Mouse (Mus musculus): ENCODE results near the gene Otop3. TPM values are rescaled to one million over a fixed set of nuclear protein-coding genes. Genes with fewer than 3 reads are reported as not detected.

Otop3 gene
- polyA plus RNA-seq, 1 experiment = not detected

DNA sequence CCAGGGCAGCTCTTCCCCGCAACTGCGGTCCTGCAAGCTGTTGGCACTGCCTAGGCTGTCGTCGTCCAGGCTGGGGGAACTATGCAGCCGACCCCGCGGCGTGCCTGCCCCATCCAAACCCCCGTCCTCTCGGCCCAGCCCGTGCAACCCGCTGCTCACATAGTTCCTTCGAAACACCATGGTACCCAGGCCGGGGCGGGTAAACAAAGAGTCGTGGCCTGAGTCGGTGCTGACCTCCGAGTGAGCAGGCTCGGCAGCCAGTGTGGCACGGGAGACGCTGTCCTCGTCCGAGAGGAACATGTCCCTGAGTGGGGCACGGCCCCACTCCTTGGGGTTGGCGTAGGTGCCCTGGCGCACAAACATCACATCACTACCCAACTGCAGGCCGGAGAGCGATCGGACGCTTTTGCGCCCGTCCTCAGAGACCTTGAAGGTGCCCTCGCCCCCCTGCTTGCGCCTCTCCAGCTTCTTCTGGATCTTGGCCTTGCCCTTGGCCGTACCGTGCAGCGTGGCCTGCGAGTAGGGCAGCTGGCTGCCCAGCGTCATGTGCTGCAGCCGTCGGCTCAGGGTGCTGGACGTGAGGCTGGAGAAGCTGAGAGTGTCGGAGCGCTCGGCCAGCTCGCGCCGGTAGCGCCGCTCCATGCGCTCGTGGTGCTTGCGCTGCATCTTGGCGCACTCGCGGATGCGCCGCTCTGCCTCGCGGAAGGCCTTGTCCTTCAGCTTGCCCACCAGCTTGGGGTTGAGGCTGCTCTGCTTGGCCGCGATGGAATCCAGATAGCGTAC lies 16.1 kb upstream of the Otop3 start:
- DNase-seq (ENCODE audit: low spot score) = no peak

DNA sequence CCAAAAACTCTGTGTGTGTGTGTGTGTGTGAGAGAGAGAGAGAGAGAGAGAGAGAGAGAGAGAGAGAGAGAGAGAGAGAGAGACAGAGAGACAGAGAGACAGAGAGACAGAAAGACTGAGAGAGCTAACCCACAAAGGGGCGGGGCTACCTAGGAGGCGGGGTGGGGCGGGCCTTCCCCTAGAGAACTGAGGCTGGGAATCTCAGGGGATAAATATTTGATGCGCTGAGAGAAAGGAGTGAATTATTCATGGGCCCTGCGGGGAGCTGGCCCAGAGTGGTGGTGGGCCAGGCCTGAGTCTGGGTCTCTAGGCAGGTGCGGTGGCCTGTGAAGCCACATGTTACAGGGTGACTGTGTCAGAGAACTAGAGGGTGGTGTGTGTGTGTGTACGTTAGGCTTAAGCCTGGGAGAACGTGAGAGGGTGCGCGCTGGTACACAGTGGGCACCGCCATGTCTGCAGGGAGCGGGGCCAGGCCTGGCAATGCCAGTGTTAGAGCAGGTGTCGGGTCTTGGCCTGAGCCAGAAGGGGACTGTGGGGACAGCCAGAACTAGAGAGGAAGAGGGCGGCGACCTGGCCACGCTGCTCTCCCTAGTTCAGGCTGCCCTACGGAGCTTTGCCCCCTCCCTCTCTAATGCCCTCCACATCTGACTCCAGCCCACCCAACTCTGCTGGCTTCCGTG lies 14.7 kb upstream of the Otop3 start:
- no peak for DNase-seq (ENCODE audit: low spot score)

DNA sequence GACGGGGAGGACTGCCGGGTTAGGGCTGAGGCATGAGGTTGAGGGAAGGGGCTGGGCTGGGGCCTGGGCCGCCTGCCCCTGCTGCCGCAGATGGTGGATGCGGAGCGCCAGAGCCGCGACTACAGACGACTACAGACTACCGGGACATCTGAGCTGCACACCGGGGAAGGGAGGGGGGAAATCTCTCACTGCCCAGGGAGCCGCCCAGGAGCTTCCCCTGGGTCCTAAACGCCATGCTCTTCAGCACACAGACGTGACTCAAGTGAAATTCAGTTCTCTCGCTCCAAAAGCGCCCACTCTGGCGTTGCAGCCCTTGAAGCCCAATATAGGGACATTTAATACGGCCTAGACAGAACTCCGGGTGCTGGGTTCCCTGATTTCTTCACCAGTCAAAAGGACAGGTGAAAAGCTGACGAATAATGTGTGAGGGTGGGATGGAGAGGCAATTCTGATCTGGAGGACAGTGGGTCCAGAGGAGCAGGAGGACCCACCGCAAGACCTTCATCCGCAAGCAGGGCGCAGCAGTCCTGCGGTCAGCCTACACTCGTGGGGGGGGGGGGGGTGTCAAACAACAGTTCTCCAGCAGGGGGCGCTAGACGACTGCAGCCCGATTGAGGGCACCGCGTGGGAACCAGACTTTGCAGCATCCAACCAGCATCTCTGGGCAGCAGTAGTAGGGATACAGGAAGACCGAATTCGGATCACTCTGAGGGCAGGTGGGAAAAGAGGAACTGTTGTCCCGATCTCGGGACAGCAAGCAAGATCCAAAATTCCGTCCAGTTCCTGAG lies 12.4 kb upstream of the Otop3 start, which contains the start of gene Ush1g:
Gene Ush1g, minus strand, starts transcription at position 136 of the 788 bp plus-strand sequence.
- DNase-seq (ENCODE audit: low spot score) = peak; percentile 45

DNA sequence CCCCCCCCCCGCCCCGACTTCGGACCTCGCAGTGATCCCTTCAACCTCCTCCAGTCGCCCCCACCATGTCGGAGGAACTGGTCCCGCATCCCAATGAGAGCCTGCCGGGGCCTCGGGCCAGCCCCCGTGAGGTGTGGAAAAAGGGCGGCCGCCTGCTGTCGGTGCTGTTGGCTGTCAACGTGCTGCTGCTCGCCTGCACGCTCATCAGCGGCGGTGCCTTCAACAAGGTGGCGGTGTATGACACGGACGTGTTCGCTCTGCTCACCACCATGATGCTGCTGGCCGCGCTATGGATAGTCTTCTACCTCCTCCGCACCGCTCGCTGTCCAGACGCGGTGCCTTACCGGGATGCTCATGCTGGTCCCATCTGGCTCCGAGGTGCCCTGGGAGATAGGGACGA lies 11.2 kb upstream of the Otop3 start:
- no peak for DNase-seq (ENCODE audit: low spot score)

DNA sequence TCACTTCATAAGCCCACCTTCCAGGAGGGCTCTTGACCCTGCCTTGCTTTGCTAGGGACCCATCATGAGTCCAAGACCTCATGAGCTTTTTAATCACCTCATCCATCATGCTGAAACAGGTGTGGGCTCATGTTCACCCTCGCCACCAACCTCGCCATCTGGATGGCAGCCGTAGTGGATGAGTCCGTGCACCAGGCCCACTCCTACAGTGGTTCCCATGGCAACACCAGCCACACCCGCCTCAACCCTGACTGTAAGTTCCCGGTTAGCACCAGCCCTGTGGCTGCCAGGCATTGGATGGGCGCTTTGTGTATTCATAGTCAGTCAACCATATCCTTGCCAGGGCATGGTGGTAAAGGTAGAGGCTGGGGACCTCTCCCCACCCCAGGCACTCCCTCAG lies 7.8 kb upstream of the Otop3 start:
- DNase-seq (ENCODE audit: low spot score) = no peak

DNA sequence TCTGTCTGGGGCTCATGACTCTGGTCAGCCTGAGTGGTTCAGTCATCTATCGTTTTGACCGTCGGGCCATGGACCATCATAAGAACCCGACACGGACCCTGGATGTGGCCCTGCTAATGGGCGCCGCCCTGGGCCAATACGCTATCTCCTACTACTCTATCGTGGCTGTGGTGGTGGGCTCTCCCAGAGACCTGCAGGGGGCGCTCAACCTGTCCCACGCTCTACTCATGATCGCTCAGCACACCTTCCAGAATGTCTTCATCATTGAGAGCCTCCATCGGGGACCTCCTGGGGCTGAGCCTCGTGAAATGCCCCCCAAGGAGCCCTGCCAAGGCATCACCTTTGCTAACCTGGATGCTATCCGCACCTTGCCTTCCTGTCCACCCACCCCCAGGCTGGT lies 5.2 kb upstream of the Otop3 start:
- DNase-seq (ENCODE audit: low spot score) = no peak

DNA sequence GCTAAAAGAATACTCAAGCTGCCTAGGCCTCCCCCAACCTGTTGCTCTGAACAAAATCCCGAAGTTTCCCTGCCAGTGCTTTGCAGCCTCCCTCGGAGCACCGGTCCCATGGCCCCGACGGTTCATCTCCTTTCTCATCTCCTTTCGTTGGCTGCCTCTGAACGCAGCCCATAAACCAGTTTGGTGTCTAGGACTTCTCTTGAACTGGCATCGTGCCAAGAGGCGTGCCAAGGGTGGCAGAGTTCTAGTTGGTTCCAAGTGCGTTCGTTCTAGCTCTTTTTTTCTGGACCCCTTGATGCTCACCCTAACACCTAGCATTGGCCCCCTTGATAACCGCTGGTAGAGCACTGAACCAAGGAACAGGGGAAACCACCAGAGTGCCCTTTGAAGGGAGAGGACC lies 692 bp downstream of the Otop3 start:
- no peak for DNase-seq (ENCODE audit: low spot score)

DNA sequence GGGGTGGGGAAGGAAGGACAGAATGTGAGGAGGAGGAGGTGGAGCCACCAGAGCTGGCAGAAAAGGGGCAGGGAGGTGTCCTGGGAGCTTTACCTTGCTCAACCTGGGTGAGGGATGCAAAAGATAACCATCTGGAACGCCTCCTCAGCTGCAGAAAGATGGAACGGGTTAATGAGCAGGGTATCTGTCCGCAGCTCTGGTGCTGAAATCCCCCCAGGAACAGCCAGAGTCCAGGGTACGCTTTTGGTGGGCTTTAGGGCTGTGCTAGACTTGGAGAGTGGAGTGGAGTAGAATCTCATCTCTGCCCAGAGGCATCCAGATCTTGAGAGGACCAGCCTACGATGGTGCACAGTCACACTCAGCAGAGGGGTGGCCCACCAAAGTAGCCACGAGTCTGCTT lies 1.6 kb downstream of the Otop3 start:
- DNase-seq (ENCODE audit: low spot score) = no peak

DNA sequence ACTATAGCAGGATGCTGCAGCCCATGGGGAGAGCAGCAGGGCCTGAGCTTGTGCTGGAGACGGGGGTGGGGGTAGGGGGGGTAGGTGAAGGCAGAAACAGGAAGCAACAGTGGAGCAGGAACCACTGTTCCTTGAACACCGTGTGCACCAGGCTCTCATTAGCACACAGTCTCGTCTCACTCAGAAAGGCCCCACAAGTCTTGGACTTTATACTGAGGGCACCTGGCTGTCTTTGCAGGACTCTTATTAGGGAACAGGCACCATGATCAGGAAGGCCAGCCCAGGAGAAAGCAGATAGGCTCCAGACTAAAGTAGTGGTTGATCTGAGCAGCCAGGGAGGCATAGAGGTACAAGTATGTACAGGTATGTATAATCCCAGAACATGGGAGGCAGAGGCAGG lies 2.8 kb downstream of the Otop3 start:
- no peak for DNase-seq (ENCODE audit: low spot score)

DNA sequence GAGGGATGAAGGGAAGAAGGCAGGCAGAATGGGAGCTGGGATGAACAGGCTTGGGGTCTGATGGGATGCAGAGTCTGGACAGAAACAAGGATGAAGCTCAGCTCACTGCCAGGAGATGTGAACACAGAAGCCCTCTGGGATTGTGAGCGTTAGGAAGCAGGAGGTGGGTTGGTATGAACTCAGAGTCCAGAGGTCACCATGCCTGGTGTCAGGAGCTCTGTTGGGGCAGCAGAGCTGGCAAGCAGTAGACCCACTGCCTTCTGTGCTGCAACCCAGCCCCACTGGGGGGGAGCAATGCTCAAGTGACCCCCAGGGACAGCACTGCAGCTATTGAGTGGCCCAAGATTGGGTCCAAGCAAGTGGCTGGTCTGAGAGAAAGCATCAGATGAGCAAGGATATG lies 3.3 kb downstream of the Otop3 start:
- DNase-seq (ENCODE audit: low spot score) = no peak

DNA sequence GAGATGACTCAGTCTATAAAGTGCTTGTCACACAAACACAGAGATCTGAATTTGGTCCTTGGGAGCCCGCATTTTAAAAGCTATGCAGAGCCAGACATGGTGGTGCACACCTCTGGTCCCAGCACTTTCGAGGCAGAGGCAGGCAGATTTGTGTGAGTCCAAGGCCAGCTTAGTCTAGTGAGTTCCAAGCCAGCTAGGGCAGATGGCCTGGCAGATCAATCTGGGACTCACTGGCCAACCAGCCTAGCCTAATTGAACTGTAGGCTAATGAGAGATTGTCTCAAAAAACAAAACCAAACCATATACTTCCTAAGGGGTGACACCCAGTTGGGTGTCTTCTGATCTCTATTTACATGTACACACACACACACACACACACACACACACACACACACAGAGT lies 6.7 kb downstream of the Otop3 start:
- no peak for DNase-seq (ENCODE audit: low spot score)

DNA sequence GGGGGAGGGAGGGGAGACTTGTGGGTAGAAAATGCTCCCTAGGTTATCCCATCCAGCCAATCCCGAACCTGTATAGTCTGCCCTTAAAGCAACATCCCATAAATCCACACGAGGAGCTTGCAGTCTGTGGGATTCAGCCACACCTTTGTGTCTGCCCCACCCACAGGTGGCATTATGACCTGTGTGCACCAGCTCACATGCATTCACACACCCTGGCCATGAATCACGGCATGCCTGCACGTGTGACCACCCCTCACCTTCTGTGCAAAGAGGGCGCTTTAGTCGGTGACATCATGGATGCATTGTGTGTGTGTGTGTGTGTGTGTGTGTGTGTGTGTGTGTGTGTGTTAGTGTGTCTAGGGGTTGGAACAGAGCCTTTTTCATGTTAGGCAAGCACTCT lies 7.3 kb downstream of the Otop3 start:
- no peak for DNase-seq (ENCODE audit: low spot score)

DNA sequence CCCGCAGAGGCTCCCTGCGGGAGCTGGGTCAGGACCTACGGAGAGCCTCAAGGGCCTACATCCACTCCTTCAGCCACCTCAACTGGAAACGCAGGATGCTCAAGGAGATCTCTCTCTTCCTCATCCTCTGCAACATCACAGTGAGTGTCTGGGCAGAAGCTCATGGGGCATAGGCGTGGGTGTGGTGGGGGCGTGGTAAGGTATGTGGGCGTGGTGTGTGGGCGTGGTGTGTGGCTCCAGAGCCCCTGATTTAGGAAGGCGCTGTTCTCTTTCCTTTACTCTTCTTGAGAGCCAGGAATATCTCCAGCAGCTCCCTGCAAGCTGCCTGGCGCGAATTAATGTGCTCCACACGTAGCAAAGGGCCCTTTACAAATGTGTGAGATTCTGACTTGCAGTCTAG lies 10.4 kb downstream of the Otop3 start:
- no peak for DNase-seq (ENCODE audit: low spot score)

DNA sequence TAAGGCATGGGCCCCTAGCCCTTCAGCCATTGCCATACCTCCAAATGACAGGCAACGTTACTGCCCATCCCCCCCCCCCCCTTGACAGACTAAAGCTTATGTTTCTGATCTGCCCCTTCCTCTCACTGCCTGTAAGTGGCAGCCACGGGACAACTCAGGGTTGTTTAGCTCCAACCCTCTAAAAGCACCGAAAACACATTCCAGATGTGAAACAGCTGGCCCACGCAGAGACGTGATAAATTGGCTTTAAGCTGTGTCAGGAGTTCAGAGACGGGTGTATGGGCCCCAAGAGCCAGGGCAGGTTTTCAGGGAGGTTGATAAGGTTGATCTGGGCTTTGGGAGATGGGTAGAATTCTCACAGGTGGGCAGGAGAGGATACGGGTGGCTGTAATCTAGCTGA lies 11.0 kb downstream of the Otop3 start:
- DNase-seq (ENCODE audit: low spot score) = no peak

DNA sequence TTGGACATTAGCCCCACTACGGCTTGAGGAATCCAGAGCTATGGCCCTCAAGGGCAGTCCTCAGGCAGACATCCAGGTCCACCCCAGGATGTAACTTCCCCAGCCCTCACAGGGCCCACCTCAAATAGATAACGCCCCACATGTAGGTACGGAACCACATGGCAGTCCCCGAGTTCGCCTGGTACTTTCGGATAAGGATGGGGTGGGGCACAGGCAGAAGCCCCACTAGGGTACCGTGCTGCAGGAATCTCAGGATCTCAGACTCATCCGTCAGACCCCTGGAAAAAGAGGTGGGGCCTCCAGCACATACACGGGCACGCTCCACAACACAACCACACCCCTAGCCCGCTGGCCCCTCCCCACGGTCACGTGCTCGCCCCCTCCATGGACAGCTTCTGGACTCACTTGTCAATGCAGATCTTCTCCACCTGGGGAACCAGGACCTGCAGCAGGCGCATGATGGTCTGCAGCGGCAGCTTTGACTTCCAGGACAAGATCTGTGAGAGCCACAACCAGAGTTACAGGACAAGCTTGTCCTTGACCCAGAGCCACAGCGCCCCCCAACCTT lies 14.2 kb downstream of the Otop3 start:
- DNase-seq (ENCODE audit: low spot score) = no peak

DNA sequence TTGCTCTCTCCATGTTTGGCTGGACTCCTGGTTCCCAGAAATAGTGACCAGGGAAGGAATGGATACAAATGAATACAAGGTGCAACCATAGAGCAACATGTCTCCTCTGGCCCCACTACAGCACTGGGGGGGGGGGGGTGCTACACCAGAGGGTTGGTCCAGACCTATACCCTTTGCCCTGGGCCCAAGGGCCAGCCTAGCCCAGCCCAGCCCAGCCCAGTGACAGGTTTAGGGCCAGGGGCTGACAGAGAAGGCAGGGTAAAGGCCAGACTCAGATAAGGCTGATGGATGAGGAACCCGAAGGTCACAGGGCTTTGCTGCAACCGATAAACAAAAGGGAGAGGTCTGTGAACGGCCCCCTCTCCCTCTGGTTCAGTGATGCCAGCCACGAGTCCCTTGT lies 15.4 kb downstream of the Otop3 start:
- DNase-seq (ENCODE audit: low spot score) = no peak

DNA sequence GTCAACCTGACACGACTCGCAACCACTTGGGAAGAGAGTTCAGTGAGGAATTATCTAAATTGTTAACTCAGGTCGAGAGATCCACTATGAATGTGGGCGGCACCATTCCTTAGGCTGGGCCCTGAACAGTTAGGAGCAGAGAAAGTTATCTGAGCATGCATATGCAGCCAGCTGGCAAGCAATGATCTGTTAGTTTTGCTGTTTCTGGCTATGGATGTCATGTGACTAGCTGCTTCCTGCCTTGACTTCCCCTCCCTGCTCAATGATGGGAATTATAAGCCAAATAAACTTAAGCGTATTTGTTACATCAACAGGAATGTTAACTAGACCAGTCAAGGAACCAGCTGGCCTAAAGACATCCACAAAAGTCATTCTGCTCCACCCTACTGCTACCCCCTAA lies 18.8 kb downstream of the Otop3 start:
- no peak for DNase-seq (ENCODE audit: low spot score)

DNA sequence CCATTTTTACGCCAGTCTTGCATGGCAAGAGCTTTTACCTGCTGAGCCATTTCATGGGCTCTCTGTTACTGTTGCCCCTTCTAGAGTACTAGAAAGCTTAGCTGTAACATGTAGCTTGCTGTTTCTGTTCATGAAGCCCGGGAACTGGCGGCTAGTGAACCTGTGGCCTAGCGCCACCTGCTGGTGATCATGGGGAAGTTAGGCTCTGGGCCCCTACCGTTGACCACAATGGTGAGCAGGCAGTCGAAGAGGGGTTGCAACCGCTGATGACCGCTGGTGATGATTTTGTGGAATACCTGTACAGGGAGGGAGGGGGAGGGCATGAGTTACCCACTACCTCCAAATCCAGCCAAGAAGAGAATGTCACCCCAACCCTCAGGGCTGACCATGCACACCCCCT lies 19.7 kb downstream of the Otop3 start:
- DNase-seq (ENCODE audit: low spot score) = no peak

DNA sequence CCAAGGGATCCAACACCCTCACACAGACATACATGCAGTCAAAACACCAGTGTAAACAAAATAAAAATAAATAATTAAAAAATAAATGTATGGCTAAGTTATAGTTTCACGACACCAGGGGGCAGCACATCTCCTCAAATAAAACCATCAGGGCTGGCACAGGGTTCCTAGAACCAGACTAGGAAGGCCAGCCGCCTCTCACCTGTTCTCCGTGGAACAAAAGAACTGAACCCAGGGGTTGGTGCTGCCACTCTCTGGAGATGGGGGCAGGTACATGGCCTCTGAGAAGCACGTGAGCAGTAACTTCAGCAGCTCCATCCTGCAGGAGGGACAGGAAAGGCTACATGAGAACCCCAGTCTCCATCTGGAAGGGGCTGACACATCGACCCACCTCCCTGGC lies 23.9 kb downstream of the Otop3 start:
- peak; percentile 49 for DNase-seq (ENCODE audit: low spot score)

DNA sequence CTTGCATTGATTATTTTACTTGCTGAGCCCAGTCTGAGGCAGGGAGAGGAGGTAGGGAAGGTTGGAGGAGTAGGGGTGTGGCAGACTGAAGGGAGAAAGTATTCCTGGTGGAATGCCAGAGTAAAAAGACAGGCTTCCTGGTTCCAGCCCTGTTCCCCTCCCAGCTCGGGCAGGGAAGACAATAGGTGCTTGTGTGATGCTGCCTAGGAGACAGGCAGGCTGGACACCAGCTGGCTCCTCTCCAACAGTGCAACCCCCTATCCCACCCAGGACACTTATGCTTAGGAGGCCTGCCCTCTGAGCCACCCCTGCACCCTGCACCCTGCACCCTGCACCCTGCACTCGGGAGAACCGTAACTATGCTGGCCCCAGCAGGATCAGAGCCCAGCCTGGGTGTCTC lies 24.8 kb downstream of the Otop3 start:
- no peak for DNase-seq (ENCODE audit: low spot score)

DNA sequence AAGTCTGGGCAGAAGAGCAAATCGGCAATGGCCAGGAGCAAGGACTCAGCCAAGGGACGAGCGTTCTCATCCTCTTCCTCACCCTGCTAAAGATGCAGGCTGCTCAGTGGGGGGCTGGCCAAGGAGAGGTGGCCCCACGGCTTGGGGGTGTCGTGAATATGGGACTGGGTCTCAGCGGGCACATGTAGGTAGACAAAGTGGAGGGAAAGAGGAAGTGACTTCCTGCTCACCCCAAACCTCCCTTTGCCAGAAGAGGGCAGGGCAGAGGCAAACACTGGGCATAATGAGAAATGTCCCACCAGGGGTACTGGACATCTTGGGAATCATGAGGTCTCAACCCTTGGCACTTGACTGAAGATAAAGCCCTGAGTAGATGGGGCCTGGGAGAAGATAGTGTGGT lies 25.2 kb downstream of the Otop3 start:
- DNase-seq (ENCODE audit: low spot score) = no peak

DNA sequence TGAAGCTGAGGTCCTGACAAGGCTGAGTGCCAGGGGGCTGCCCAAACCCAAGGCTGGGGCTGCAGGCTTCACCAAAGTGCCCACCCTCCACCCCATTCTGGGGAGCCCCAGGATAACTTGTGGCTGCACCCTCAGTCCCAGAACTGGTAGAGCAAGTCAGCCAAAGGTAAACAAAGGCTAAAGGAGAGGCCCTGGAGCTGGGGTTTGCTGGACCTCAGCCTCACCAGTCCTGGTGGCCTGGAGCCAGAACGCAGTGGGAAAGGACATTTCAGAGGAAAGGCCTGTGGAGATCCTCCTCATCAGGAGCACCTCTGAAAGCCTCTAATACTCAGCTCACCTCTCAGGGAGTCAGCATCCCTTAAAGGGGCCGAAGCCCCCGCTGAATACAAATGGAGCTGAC lies 29.6 kb downstream of the Otop3 start:
- no peak for DNase-seq (ENCODE audit: low spot score)
